18 mouse cellular contexts compared by ENCODE assay signal in the genomic region with DNA sequence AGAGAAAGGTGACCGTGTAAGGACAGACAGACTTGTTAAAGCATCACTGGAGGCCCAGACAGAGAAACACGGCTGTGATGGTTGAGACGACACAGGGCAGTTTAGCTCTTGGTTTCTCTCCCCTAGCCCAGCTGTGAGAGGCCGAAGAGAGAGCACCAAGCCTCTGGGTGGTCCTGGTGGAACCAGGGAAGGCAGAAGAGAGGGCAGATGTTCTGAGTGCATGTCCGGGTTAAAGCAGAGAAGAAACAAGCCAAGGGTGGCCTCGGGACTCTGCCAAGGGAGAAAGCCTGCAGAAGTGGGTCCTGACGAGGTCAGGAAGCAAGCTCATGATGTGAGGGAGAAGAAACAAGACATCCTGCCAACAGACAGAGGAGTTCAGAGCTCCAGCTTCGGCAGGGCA. TPM values are rescaled to one million over a fixed set of nuclear protein-coding genes. Genes with fewer than 3 reads are reported as not detected.
"Had no signal": no experiment of that assay in that cellular context is flagged by ENCODE, and none has a peak within 500 bp of the region (broad histone marks: within the 10 kb centered on the region; RNA-seq: fewer than 3 reads in every experiment).

No protein-coding gene starts in this region.

- H3K9ac ChIP-seq: liver, embryonic 15.5 days; liver, postnatal 0 days; lung, embryonic 15.5 days; midbrain, embryonic 13.5 days; midbrain, embryonic 15.5 days; neural tube, embryonic 12.5 days; stomach, embryonic 15.5 days had no signal

- H3K27me3 ChIP-seq: liver, embryonic 15.5 days; lung, embryonic 15.5 days; megakaryocyte, embryonic 14.5 days; midbrain, embryonic 13.5 days; midbrain, embryonic 15.5 days; neural tube, embryonic 12.5 days; stomach, embryonic 15.5 days had no signal

- H3K9me3 ChIP-seq: liver, embryonic 15.5 days; lung, embryonic 15.5 days; midbrain, embryonic 13.5 days; midbrain, embryonic 15.5 days; neural tube, embryonic 12.5 days; stomach, embryonic 15.5 days had no signal

- H3K4me2 ChIP-seq: liver, embryonic 15.5 days; lung, embryonic 15.5 days; midbrain, embryonic 11.5 days; midbrain, embryonic 13.5 days; midbrain, embryonic 15.5 days; neural tube, embryonic 12.5 days; stomach, embryonic 15.5 days had no signal

- H3K27ac ChIP-seq: liver, embryonic 15.5 days; lung, embryonic 15.5 days; macrophage; midbrain, embryonic 13.5 days; midbrain, embryonic 15.5 days; neural tube, embryonic 12.5 days; stomach, embryonic 15.5 days; stomach, postnatal 0 days had no signal

- H3K36me3 ChIP-seq: liver, embryonic 15.5 days; lung, embryonic 15.5 days; midbrain, embryonic 13.5 days; midbrain, embryonic 15.5 days; neural tube, embryonic 12.5 days; stomach, embryonic 15.5 days had no signal

- DNase-seq: liver, postnatal 0 days; lung, postnatal 36 days; right cerebral cortex, postnatal 14 days; thymus, adult 2 months; thymus, postnatal 25 days; thymus, postnatal 4 days had no signal

- H3K4me1 ChIP-seq: liver, embryonic 15.5 days; megakaryocyte, embryonic 14.5 days; midbrain, embryonic 13.5 days; midbrain, embryonic 15.5 days; neural tube, embryonic 12.5 days; stomach, embryonic 15.5 days had no signal

- H3K4me3 ChIP-seq: liver, embryonic 15.5 days; lung, embryonic 15.5 days; megakaryocyte, embryonic 14.5 days; midbrain, embryonic 13.5 days; midbrain, embryonic 15.5 days; neural tube, embryonic 12.5 days; stomach, embryonic 15.5 days had no signal

- ATAC-seq: liver, postnatal 0 days; midbrain, embryonic 13.5 days; midbrain, embryonic 15.5 days had no signal

RNA-seq across cellular contexts. Expression of gene Fndc1, which starts 31.5 kb away (rescaled TPM):
- total RNA-seq: monocyte, adult 5-6 weeks; neutrophil, adult 5-6 weeks had no signal
- polyA plus RNA-seq: macrophage had no signal
